Mouse (Mus musculus) MEL (cell line): Measurements from ENCODE around the gene Rasgef1b.

Source experiments
- BHLHE40 ChIP-seq: IDR thresholded peaks from 2 replicates; pipeline ENCODE4 v1.6.1; 2012; ENCODE audit warnings: low read depth, mild to moderate bottlenecking, inconsistent platforms, low read length, improper control_type of control experiment, borderline replicate concordance
- CHD1 ChIP-seq: IDR thresholded peaks from 2 replicates; pipeline ENCODE4 v1.6.1; 2012; ENCODE audit warnings: low read depth, mild to moderate bottlenecking, inconsistent platforms, low read length, improper control_type of control experiment
- CHD2 ChIP-seq: IDR thresholded peaks from 2 replicates; pipeline ENCODE4 v1.6.1; 2011; ENCODE audit warnings: low read length, improper control_type of control experiment
- CTCF ChIP-seq, 3 experiments: IDR thresholded peaks in 2 of 3; conservative IDR thresholded peaks in 1 of 3; 2 replicates each; pipeline ENCODE4 v1.5.1; 2011 to 2012; ENCODE audit warnings: low read length in 3 of 3, low read depth in 2 of 3, mild to moderate bottlenecking in 2 of 3, improper control_type of control experiment in 1 of 3, inconsistent platforms in 1 of 3, mixed read lengths in 1 of 3, moderate library complexity in 1 of 3; ENCODE audit not compliant: control insufficient read depth in 1 of 3, insufficient read depth in 1 of 3, poor library complexity in 1 of 3, severe bottlenecking in 1 of 3
- EP300 ChIP-seq, 2 experiments: IDR thresholded peaks; 2 replicates each; pipeline ENCODE4 v1.6.1; 2011; ENCODE audit warnings: improper control_type of control experiment in 2 of 2, low read length in 2 of 2, low read depth in 1 of 2, mild to moderate bottlenecking in 1 of 2
- USF2 ChIP-seq, 2 experiments: IDR thresholded peaks; 2 replicates each; pipeline ENCODE4 v1.6.1; 2011 to 2012; ENCODE audit warnings: improper control_type of control experiment in 2 of 2, low read length in 2 of 2, borderline replicate concordance in 1 of 2, inconsistent platforms in 1 of 2, low read depth in 1 of 2, mild to moderate bottlenecking in 1 of 2; ENCODE audit not compliant: insufficient read depth in 1 of 2

- TF ChIP-seq EP300 (IDR thresholded peaks at IDR 0.05; ENCODE audit: low read depth in 1 of 2, low read length in 2 of 2): no peak
- no peak for TF ChIP-seq CTCF (IDR thresholded peaks at IDR 0.05 in 2 of 3, conservative IDR thresholded peaks at IDR 0.05 in 1 of 3; ENCODE audit: control insufficient read depth in 1 of 3, insufficient read depth in 1 of 3, low read depth in 2 of 3, low read length in 3 of 3, poor library complexity in 1 of 3, severe bottlenecking in 1 of 3)
- TF ChIP-seq CHD2: no peak
- no peak for TF ChIP-seq CHD1
- TF ChIP-seq BHLHE40: no peak
- no peak for TF ChIP-seq USF2 (IDR thresholded peaks at IDR 0.05; ENCODE audit: borderline replicate concordance in 1 of 2, insufficient read depth in 1 of 2, low read depth in 1 of 2, low read length in 2 of 2)
Observed at GRCm38 (mm10) chr5:99544664-99545494, 184.0 kb downstream of the Rasgef1b start.
